Mouse (Mus musculus) c-Kit-negative CD71-positive TER-119-positive erythroid progenitor cells, embryonic 14.5 days (primary cell): ENCODE results near the gene Itih1.

ENCODE experiments used
- DNase-seq: peaks from one replicate; pipeline ENCODE4 v3.0.0-alpha.2; 2013; ENCODE audit warnings: low read depth, low spot score

Itih1 gene

DNA sequence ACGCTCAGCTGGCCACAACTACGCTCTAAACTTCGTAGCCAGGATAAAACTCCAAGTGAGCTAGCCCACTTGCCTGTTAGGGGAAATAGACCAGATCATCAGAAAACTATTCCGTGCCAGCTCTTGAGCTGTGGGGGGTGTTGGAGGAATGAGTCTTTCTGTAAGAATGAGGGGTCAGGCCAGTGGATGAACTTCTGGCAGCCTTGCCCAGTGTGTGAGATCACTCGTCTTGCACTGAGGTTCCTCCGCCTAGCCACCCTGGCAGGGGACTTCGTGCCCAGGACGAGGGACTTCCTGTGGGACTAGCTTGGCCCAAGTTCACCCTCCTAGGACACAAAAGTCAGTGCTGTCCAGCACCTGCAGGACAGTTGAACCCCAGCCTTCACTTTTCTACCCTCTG is 38.8 kb downstream of the Itih1 start:
- no peak for DNase-seq

DNA sequence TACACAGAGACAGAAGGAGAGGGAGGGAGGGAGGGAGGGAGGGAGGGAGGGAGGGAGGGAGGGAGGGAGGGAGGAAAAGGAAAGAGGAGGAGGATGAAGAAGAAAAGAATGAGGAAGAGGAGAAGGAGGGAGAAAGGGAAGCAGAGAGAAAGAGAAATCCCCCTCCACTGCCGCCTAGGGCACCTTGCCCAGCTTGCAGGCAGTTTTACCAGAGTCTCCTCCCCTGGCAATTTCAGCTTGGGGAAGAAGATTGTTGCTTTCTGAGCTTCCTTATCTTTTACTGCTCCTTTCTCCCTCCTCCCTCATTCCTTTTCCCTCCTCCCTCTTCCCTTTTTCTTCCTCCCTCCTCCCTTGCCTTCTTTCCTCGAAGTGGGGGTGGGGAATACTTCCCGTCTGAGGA is 40.1 kb downstream of the Itih1 start:
- DNase-seq, result no peak

DNA sequence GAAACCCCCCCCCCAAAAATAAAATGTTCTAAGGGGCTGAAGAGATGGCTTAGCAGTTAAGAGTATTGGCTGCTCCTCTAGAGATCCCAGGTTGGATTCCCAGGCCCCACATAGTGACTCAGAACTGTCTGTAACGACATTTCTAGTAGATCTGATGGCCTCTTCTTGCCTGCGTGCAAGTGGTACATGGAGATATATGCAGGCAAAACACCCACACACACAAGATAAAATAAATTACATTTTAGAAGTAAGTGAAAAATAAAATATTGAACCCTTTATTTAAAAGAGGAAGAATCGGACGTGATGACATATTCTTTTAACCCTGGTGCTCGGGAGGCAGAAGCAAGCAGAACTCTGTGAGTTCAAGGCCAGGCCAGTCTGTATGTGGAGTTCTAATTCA is 40.5 kb downstream of the Itih1 start:
- DNase-seq, result no peak

- no peak for DNase-seq
Measured at GRCm38 (mm10) chr14:30899972-30900371, 43.1 kb downstream of the Itih1 start.

- no peak for DNase-seq
Measured at GRCm38 (mm10) chr14:30888271-30888732, 54.8 kb downstream of the Itih1 start.

GRCm38 (mm10) chr14:30886204-30886603 is 56.9 kb downstream of the Itih1 start, which contains the start of gene Itih4:
Gene Itih4, plus strand, starts transcription at chr14:30886476.
- DNase-seq, result no peak

DNA sequence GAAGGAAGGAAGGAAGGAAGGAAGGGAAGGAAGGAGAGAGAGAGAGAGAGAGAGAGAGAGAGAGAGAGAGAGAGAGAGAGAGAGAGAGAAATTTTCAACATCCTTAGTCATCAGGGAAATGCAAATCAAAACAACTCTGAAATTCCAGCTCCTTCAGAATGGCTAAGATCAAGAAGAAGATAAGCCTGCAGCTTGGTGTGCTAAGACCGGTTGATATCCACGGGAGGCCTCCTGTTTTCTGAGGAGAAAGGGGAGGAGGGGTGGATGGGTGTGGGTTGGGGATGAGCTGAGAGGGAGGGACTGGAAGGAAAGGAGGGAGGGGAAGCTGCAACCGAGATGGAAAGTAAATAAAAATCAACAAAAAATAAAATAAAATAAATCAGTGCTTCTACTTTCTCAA is 57.8 kb downstream of the Itih1 start:
- DNase-seq, result no peak

DNA sequence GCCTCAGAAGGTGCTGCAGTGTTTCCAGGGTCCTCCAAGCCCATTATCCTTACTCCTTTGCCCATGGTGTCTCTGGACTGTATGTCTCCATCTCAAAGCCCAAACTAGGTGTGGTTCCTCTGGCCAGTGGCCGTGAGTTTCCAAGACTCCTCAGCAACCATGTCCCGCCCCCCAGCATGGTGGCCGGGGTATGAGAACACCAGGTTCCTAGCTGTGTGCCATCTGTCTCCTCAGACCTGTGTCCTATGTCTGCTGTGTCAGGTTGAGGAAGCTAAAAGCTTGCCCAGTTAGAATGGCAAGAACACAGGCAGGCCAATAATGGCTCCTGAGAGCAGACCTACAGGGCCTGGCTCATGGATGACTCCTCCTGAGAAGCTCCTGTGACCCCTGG is 61.4 kb downstream of the Itih1 start:
- DNase-seq, result no peak

DNA sequence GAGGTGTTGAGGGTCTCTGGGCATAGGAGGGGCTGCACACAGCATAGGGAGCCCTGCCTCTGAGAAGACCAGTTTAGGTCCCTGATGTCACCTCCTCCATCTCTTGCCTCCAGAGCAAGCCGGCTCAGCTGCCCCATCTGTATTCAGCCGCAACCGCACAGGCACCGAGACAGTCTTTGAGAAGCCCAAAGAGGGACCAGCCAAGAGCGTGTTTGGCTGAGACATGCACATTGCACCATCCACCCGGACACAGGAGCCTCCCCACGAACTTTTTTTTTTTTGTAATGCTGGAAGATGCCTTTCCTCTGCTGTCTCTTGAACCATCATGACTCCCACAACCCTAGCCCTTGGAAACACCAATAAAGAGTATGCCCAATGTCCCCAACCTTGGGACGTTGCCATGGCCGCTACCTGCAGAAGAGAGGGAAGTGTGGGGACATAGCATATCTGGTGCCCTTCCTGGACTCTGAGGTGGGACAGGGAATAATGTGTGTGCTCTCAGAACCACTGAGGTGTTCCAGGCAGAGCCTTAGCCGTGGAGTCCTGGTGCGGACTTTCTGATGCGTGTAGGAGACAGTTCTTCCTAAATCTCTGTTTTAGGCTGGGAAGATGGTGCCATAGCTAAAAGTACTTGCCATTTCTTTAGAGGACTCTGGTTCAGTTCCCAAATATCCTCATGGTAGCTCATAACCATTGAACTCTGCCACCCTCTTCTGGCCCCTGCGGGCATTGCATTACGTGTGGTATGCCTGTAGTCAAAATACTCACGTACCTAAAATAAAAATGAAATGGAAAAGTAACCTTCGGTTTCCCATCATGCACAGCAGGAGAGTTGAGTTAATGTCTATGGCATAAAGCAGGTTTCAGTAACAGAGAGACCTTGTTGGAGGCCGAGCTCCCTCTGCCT is 62.0 kb downstream of the Itih1 start:
- no peak for DNase-seq

DNA sequence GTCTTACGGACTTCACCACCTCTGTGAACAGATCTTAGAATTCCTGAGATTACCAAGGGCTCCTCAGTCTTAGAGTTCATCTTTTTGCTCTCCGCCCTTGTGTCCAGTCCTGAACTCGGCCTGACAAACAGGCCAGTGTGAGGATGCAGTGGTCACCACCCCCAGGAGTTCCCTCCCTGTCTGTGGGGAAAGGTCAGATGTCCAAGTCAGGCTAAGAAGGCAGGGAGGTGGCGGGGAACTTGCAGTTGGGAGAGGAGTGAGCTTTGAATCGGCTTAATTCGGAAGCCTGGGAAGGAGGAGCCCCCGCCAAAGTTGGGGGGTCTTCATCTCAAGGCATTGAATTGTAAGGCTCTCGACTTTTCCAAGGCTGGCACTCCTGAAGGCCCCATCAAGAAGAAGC is 62.8 kb downstream of the Itih1 start:
- DNase-seq, result no peak

GRCm38 (mm10) chr14:30879794-30880193 is 63.3 kb downstream of the Itih1 start:
- no peak for DNase-seq
